Mouse (Mus musculus) forebrain, postnatal 0 days (tissue): ENCODE measurements around the gene Runx3. TPM values are rescaled to one million over a fixed set of nuclear protein-coding genes. Genes with fewer than 3 reads are reported as not detected.

Experiments used
- ATAC-seq: fragments of 200-750 bp; cut with Nextera tagmentation; 2 replicates; pipeline ENCODE4 v1.8.0; 2017; ENCODE audit warnings: mild to moderate bottlenecking, moderate library complexity
- DNase-seq: peaks from one replicate; pipeline ENCODE4 v3.0.0-alpha.2; 2015
- H3K27ac ChIP-seq: fragments of 300-500 bp; sonication (generic); 2 replicates; pipeline ENCODE4 v1.5.1; 2014; ENCODE audit warnings: low read depth, mild to moderate bottlenecking, antibody characterized with exemption, low read length, moderate library complexity, mixed read lengths
- H3K27me3 ChIP-seq: fragments of 300-500 bp; sonication (generic); 2 replicates; pipeline ENCODE4 v1.6.1; 2014; ENCODE audit warnings: mild to moderate bottlenecking, low read length, mixed read lengths; ENCODE audit not compliant: insufficient read depth
- H3K36me3 ChIP-seq: fragments of 300-500 bp; sonication (generic); 2 replicates; pipeline ENCODE4 v1.6.1; 2014; ENCODE audit warnings: mild to moderate bottlenecking, moderate library complexity; ENCODE audit not compliant: insufficient read depth
- H3K4me1 ChIP-seq: fragments of 300-500 bp; sonication (generic); 2 replicates; pipeline ENCODE4 v1.6.1; 2014; ENCODE audit warnings: antibody characterized with exemption; ENCODE audit not compliant: insufficient read depth
- H3K4me2 ChIP-seq: fragments of 300-500 bp; sonication (generic); 2 replicates; pipeline ENCODE4 v1.6.1; 2014; ENCODE audit warnings: low read depth, mild to moderate bottlenecking, moderate library complexity
- H3K4me3 ChIP-seq: fragments of 300-500 bp; sonication (generic); 2 replicates; pipeline ENCODE4 v1.5.1; 2014; ENCODE audit warnings: low read depth, low read length, mixed read lengths
- H3K9ac ChIP-seq: fragments of 300-500 bp; sonication (generic); 2 replicates; pipeline ENCODE4 v1.6.1; 2014; ENCODE audit warnings: mild to moderate bottlenecking
- H3K9me3 ChIP-seq: fragments of 300-500 bp; sonication (generic); 2 replicates; pipeline ENCODE4 v1.6.1; 2016; ENCODE audit warnings: low read length
- CTCF ChIP-seq: sonication (generic); IDR thresholded peaks from 2 replicates; pipeline ENCODE4 v1.5.1; 2016; ENCODE audit warnings: antibody characterized with exemption, control low read depth, low read depth
- WGBS: fragments of 180-500 bp; shearing (Covaris S2); extraction: QIAGEN DNeasy Blood & Tissue Kit; methylation state at CpG from one replicate; pipeline ENCODE4 v1.1.7; 2014; 5-methylcytosine and 5-hydroxymethylcytosine counted together
- polyA plus RNA-seq: library from polyadenylated mRNA; unstranded; fragments of >200 nt; fragmentation: Nextera tagmentation; extraction: Ambion mirVana; gene quantifications from 2 replicates; pipeline ENCODE4 v1.2.1, GENCODE M21; 2015
- total RNA-seq: library from RNA; depleted of rRNA; stranded (reverse); fragments of >200 nt; gene quantifications from 2 replicates; pipeline ENCODE4 v1.2.3, GENCODE M21; 2014

Runx3 gene
- total and polyA plus RNA-seq, 2 experiments from 2014 or later: not detected

GRCm38 (mm10) chr4:135159663-135160062 is 39.2 kb downstream of the Runx3 start:
- Histone ChIP-seq H3K27ac (no peak overlapping the region), H3K4me3 (no peak overlapping the region), H3K27me3 (peaks cover 49% of the 10 kb centered on the region), H3K9me3 (no peaks in the 10 kb centered on the region), H3K9ac (no peak overlapping the region), H3K36me3 (no peaks in the 10 kb centered on the region), H3K4me2 (no peak overlapping the region), H3K4me1 (no peaks in the 10 kb centered on the region)
- no peak for TF ChIP-seq CTCF
- WGBS: 78% methylated on average over 2 of the region's 2 CpGs
- no peak for ATAC-seq
- DNase-seq: no peak

GRCm38 (mm10) chr4:135160168-135160567 is 39.7 kb downstream of the Runx3 start:
- H3K4me3 ChIP-seq: no peak overlapping the region
- H3K27me3 ChIP-seq: peaks cover 45% of the 10 kb centered on the region
- H3K9ac ChIP-seq: no peak overlapping the region
- no peak overlapping the region for H3K27ac ChIP-seq
- WGBS: 66% methylated on average over 3 of the region's 3 CpGs
- DNase-seq (no peak), ATAC-seq (no peak)
- no peaks in the 10 kb centered on the region for H3K36me3 ChIP-seq
- no peak for TF ChIP-seq CTCF
- no peak overlapping the region for H3K4me2 ChIP-seq
- no peaks in the 10 kb centered on the region for H3K9me3 ChIP-seq
- H3K4me1 ChIP-seq: no peaks in the 10 kb centered on the region

- ATAC-seq (no peak), DNase-seq (no peak)
- no peaks in the 10 kb centered on the region for H3K4me1 ChIP-seq
- no peak overlapping the region for H3K27ac ChIP-seq
- no peak overlapping the region for H3K9ac ChIP-seq
- 90% methylated on average over 11 of the region's 11 CpGs for WGBS
- TF ChIP-seq CTCF: no peak
- H3K4me2 ChIP-seq: no peak overlapping the region
- peaks cover 33% of the 10 kb centered on the region for H3K27me3 ChIP-seq
- H3K9me3 ChIP-seq: no peaks in the 10 kb centered on the region
- H3K36me3 ChIP-seq: no peaks in the 10 kb centered on the region
- H3K4me3 ChIP-seq: no peak overlapping the region
These were observed 41.0 kb downstream of the Runx3 start for GRCm38 (mm10) chr4:135161441-135161840.

GRCm38 (mm10) chr4:135165761-135166160 is 45.3 kb downstream of the Runx3 start:
- Histone ChIP-seq H3K27me3 (peaks cover 11% of the 10 kb centered on the region), H3K4me1 (0 out of 2 replicates have a peak, but pooled peaks cover 2% of the 10 kb centered on the region), H3K27ac (no peak overlapping the region), H3K4me2 (no peak overlapping the region), H3K9me3 (no peaks in the 10 kb centered on the region), H3K36me3 (no peaks in the 10 kb centered on the region), H3K9ac (no peak overlapping the region), H3K4me3 (no peak overlapping the region)
- DNase-seq: no peak
- WGBS: 57% methylated on average over 6 of the region's 6 CpGs
- ATAC-seq: no peak
- no peak for TF ChIP-seq CTCF

- Histone ChIP-seq H3K4me2 (no peak overlapping the region), H3K36me3 (no peaks in the 10 kb centered on the region), H3K4me3 (no peak overlapping the region), H3K9ac (no peak overlapping the region), H3K27ac (no peak overlapping the region), H3K4me1 (0 out of 2 replicates have a peak, but pooled peaks cover 2% of the 10 kb centered on the region), H3K27me3 (peaks cover 11% of the 10 kb centered on the region), H3K9me3 (no peaks in the 10 kb centered on the region)
- DNase-seq (no peak), ATAC-seq (0 out of 2 replicates have a peak, but pooled peaks have one; percentile 25)
- no peak for TF ChIP-seq CTCF
- 8% methylated on average over 23 of the region's 23 CpGs for WGBS
These were observed 46.2 kb downstream of the Runx3 start for GRCm38 (mm10) chr4:135166413-135167225.

- H3K36me3 ChIP-seq: no peaks in the 10 kb centered on the region
- DNase-seq (no peak), ATAC-seq (no peak)
- no peak overlapping the region for H3K4me3 ChIP-seq
- no peak overlapping the region for H3K4me2 ChIP-seq
- TF ChIP-seq CTCF: no peak
- no peak overlapping the region for H3K27ac ChIP-seq
- 66% methylated on average over 7 of the region's 7 CpGs for WGBS
- H3K9me3 ChIP-seq: no peaks in the 10 kb centered on the region
- no peak overlapping the region for H3K9ac ChIP-seq
- 0 out of 2 replicates have a peak, but pooled peaks cover 2% of the 10 kb centered on the region for H3K4me1 ChIP-seq
- H3K27me3 ChIP-seq: peaks cover 11% of the 10 kb centered on the region
These were observed 47.5 kb downstream of the Runx3 start for GRCm38 (mm10) chr4:135167816-135168527.

- Histone ChIP-seq H3K4me2 (no peak overlapping the region), H3K27ac (no peak overlapping the region), H3K9ac (no peak overlapping the region), H3K4me1 (0 out of 2 replicates have a peak, but pooled peaks cover 2% of the 10 kb centered on the region), H3K9me3 (no peaks in the 10 kb centered on the region), H3K36me3 (no peaks in the 10 kb centered on the region), H3K4me3 (no peak overlapping the region), H3K27me3 (peaks cover 11% of the 10 kb centered on the region)
- DNase-seq (no peak), ATAC-seq (no peak)
- TF ChIP-seq CTCF: no peak
- WGBS: 69% methylated on average over 10 of the region's 10 CpGs
These were observed 48.6 kb downstream of the Runx3 start for GRCm38 (mm10) chr4:135169096-135169495.
